Mouse (Mus musculus) embryonic fibroblast, embryonic 13.5 days (primary cell): Measurements from ENCODE around the gene Hist1h3g.

Experiments used
- CTCF ChIP-seq: IDR thresholded peaks from 2 replicates; pipeline ENCODE4 v1.5.1; 2011; ENCODE audit warnings: mild to moderate bottlenecking, control low read depth, low read length, moderate library complexity, borderline replicate concordance; ENCODE audit not compliant: insufficient read depth
- POLR2A ChIP-seq: IDR thresholded peaks from 2 replicates; pipeline ENCODE4 v1.6.1; 2011; ENCODE audit warnings: low read depth, mild to moderate bottlenecking, control low read depth, low read length, moderate library complexity

GRCm38 (mm10) chr13:23525901-23526300 lies 9.3 kb upstream of the Hist1h3g start:
- TF ChIP-seq POLR2A (no peak), CTCF (no peak)
